Mouse (Mus musculus) heart, postnatal 0 days (tissue): ENCODE results near the gene Rbm24. TPM values are rescaled to one million over a fixed set of nuclear protein-coding genes. Genes with fewer than 3 reads are reported as not detected.

ENCODE experiments used
- ATAC-seq: fragments of 200-750 bp; cut with Nextera tagmentation; 2 replicates; pipeline ENCODE4 v1.8.0; 2017; ENCODE audit warnings: low read depth, moderate number of reproducible peaks, moderate library complexity; ENCODE audit not compliant: insufficient read depth
- DNase-seq: peaks from one replicate; pipeline ENCODE4 v3.0.0-alpha.2; 2016; ENCODE audit warnings: low spot score
- H3K27ac ChIP-seq: fragments of 300-500 bp; sonication (generic); 2 replicates; pipeline ENCODE4 v1.5.1; 2014; ENCODE audit warnings: low read depth, mild to moderate bottlenecking
- H3K27me3 ChIP-seq: fragments of 300-500 bp; sonication (generic); 2 replicates; pipeline ENCODE4 v1.6.1; 2014; ENCODE audit warnings: low read length, mixed read lengths; ENCODE audit not compliant: control insufficient read depth, insufficient read depth
- H3K36me3 ChIP-seq: fragments of 300-500 bp; sonication (generic); replicated peaks from 2 replicates; pipeline ENCODE4 v1.6.1; 2014; ENCODE audit warnings: low read length, mixed read lengths; ENCODE audit not compliant: control insufficient read depth, insufficient read depth
- H3K4me1 ChIP-seq: fragments of 300-500 bp; sonication (generic); 2 replicates; pipeline ENCODE4 v1.6.1; 2014; ENCODE audit warnings: antibody characterized with exemption; ENCODE audit not compliant: control insufficient read depth, insufficient read depth
- H3K4me2 ChIP-seq: fragments of 300-500 bp; sonication (generic); 2 replicates; pipeline ENCODE4 v1.6.1; 2014; ENCODE audit warnings: low read depth, mild to moderate bottlenecking, low read length, moderate library complexity
- H3K4me3 ChIP-seq: fragments of 300-500 bp; sonication (generic); 2 replicates; pipeline ENCODE4 v1.5.1; 2014; ENCODE audit warnings: low read depth, low read length
- H3K9ac ChIP-seq: fragments of 300-500 bp; sonication (generic); replicated peaks from 2 replicates; pipeline ENCODE4 v1.6.1; 2014; ENCODE audit warnings: low read depth, low read length, mixed read lengths
- H3K9me3 ChIP-seq: fragments of 300-500 bp; sonication (generic); replicated peaks from 2 replicates; pipeline ENCODE4 v1.6.1; 2016; ENCODE audit warnings: low read length; ENCODE audit not compliant: control insufficient read depth
- CTCF ChIP-seq: IDR thresholded peaks from 2 replicates; pipeline ENCODE4 v1.5.1; 2016; ENCODE audit warnings: antibody characterized with exemption, control low read depth, low read depth
- EP300 ChIP-seq: IDR thresholded peaks from 2 replicates; pipeline ENCODE4 v1.6.1; 2016; ENCODE audit warnings: antibody characterized with exemption, low read depth
- WGBS: fragments of 180-500 bp; shearing (Covaris S2); extraction: QIAGEN DNeasy Blood & Tissue Kit; methylation state at CpG from one replicate; pipeline ENCODE4 v1.1.7; 2014; 5-methylcytosine and 5-hydroxymethylcytosine counted together
- polyA plus RNA-seq: library from polyadenylated mRNA; unstranded; fragments of >200 nt; fragmentation: Nextera tagmentation; extraction: Ambion mirVana; gene quantifications from 2 replicates; pipeline ENCODE4 v1.2.1, GENCODE M21; 2015
- total RNA-seq: library from RNA; depleted of rRNA; stranded (reverse); fragments of >200 nt; gene quantifications from 2 replicates; pipeline ENCODE4 v1.2.3, GENCODE M21; 2014; ENCODE audit warnings: low replicate concordance

Gene Rbm24
- total and polyA plus RNA-seq, 2 experiments from 2014 or later, result 69.7 to 506 TPM

- Histone ChIP-seq H3K4me3 (peak overlapping the region; percentile 67), H3K27me3 (no peaks in the 10 kb centered on the region), H3K4me2 (peak overlapping the region; percentile 55), H3K36me3 (peaks cover 11% of the 10 kb centered on the region), H3K9me3 (no peaks in the 10 kb centered on the region), H3K9ac (peak overlapping the region; percentile 83), H3K27ac (peak overlapping the region; percentile 97), H3K4me1 (peaks cover 10% of the 10 kb centered on the region; the same call in 1 of the 2 replicates)
- peak; percentile 41 for DNase-seq
- TF ChIP-seq EP300 (no peak), CTCF (no peak)
- WGBS, result 35% methylated on average over 7 of the region's 7 CpGs
- ATAC-seq, result no peak
Observed at GRCm38 (mm10) chr13:46423805-46424204, 5.6 kb downstream of the Rbm24 start.

- Histone ChIP-seq H3K9ac (peak overlapping the region; percentile 83), H3K36me3 (peaks cover 16% of the 10 kb centered on the region), H3K27ac (peak overlapping the region; percentile 97), H3K4me3 (peak overlapping the region; percentile 0; the same call in 1 of the 2 replicates), H3K9me3 (no peaks in the 10 kb centered on the region), H3K27me3 (no peaks in the 10 kb centered on the region), H3K4me1 (peaks cover 13% of the 10 kb centered on the region; the same call in 1 of the 2 replicates), H3K4me2 (peak overlapping the region; percentile 55)
- no peak for TF ChIP-seq EP300
- TF ChIP-seq CTCF, result no peak
- DNase-seq, result peak; percentile 58
- WGBS, result 37% methylated on average over 8 of the region's 8 CpGs
- ATAC-seq, result no peak
Observed at GRCm38 (mm10) chr13:46424376-46424775, 6.1 kb downstream of the Rbm24 start.

- peak; percentile 91 for ATAC-seq
- DNase-seq, result peak; percentile 95
- TF ChIP-seq EP300 (peak; percentile 99), CTCF (no peak)
- Histone ChIP-seq H3K27ac (peak overlapping the region; percentile 97), H3K4me2 (no peak overlapping the region), H3K9me3 (no peaks in the 10 kb centered on the region), H3K9ac (no peak overlapping the region; the same call in 1 of the 2 replicates), H3K27me3 (no peaks in the 10 kb centered on the region), H3K4me1 (peaks cover 13% of the 10 kb centered on the region; the same call in 1 of the 2 replicates), H3K4me3 (no peak overlapping the region), H3K36me3 (peaks cover 24% of the 10 kb centered on the region)
- WGBS, result 30% methylated on average over 6 of the region's 6 CpGs
Observed at GRCm38 (mm10) chr13:46426651-46427269, 8.5 kb downstream of the Rbm24 start.

- H3K9ac ChIP-seq, result peak overlapping the region; percentile 31
- DNase-seq, result no peak
Observed at GRCm38 (mm10) chr13:46428964-46429363, 10.7 kb downstream of the Rbm24 start.

DNA sequence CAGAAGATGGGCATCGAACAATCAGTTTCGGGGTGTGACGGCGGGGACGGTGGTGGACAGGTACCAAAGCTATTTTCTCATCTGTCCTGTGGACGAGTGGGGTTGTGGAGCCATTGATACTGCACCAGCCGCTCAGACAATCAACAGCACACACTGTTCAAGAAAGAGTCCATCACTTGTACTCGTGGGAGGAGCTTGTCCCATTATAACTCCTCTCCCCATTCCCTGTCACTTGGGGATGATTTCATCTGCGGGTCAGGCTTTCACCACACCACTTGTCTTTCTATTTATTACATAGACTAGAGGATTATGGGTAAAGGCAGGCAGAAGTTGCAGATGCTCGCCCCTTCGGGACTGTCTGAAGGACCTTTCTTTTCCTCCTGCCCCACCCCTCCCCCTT, 11.6 kb downstream of the Rbm24 start:
- TF ChIP-seq EP300, result no peak
- no peak for TF ChIP-seq CTCF
- Histone ChIP-seq H3K4me1 (peaks cover 17% of the 10 kb centered on the region; the same call in 1 of the 2 replicates), H3K4me2 (no peak overlapping the region), H3K9me3 (no peaks in the 10 kb centered on the region), H3K9ac (no peak overlapping the region), H3K27me3 (no peaks in the 10 kb centered on the region), H3K36me3 (peaks cover 18% of the 10 kb centered on the region), H3K4me3 (no peak overlapping the region), H3K27ac (peak overlapping the region; percentile 94)
- peak; percentile 53 for DNase-seq
- 43% methylated on average over 11 of the region's 11 CpGs for WGBS
- peak; percentile 4; the same call in 1 of the 2 replicates for ATAC-seq

More at GRCm38 (mm10) chr13:46428964-46429363, 10.7 kb downstream of the Rbm24 start:
- peaks cover 17% of the 10 kb centered on the region; the same call in 1 of the 2 replicates for H3K4me1 ChIP-seq
- no peak overlapping the region for H3K4me3 ChIP-seq
- 52% methylated on average over 22 of the region's 22 CpGs for WGBS
- no peak for ATAC-seq
- no peaks in the 10 kb centered on the region for H3K9me3 ChIP-seq
- 0 out of 2 replicates have a peak overlapping the region, but pooled peaks have one; percentile 10 for H3K4me2 ChIP-seq
- H3K27me3 ChIP-seq, result no peaks in the 10 kb centered on the region
- H3K27ac ChIP-seq, result peak overlapping the region; percentile 94
- peaks cover 18% of the 10 kb centered on the region for H3K36me3 ChIP-seq
- TF ChIP-seq EP300 (no peak), CTCF (no peak)
